Mouse (Mus musculus) heart, embryonic 15.5 days (tissue): ENCODE data around the gene Exoc1. TPM values are rescaled to one million over a fixed set of nuclear protein-coding genes. Genes with fewer than 3 reads are reported as not detected.

Experiments
- ATAC-seq: fragments of 200-750 bp; cut with Nextera tagmentation; replicated peaks from 2 replicates; pipeline ENCODE4 v1.8.0; 2017; ENCODE audit warnings: low read depth, moderate TSS enrichment; ENCODE audit not compliant: insufficient number of reproducible peaks, insufficient read depth, low FRiP score
- H3K27ac ChIP-seq: fragments of 300-500 bp; sonication (generic); 2 replicates; pipeline ENCODE4 v1.5.1; 2015; ENCODE audit warnings: mild to moderate bottlenecking, inconsistent platforms
- H3K27me3 ChIP-seq: fragments of 300-500 bp; sonication (generic); 2 replicates; pipeline ENCODE4 v1.6.1; 2015; ENCODE audit warnings: inconsistent platforms
- H3K36me3 ChIP-seq: fragments of 300-500 bp; sonication (generic); 2 replicates; pipeline ENCODE4 v1.6.1; 2015; ENCODE audit warnings: mild to moderate bottlenecking, inconsistent platforms
- H3K4me1 ChIP-seq: fragments of 300-500 bp; sonication (generic); replicated peaks from 2 replicates; pipeline ENCODE4 v1.6.1; 2015; ENCODE audit warnings: inconsistent platforms
- H3K4me2 ChIP-seq: fragments of 300-500 bp; sonication (generic); 2 replicates; pipeline ENCODE4 v1.6.1; 2015; ENCODE audit warnings: inconsistent platforms, mild to moderate bottlenecking, moderate library complexity
- H3K4me3 ChIP-seq: fragments of 300-500 bp; sonication (generic); 2 replicates; pipeline ENCODE4 v1.5.1; 2015; ENCODE audit warnings: mild to moderate bottlenecking, inconsistent platforms
- H3K9ac ChIP-seq: fragments of 300-500 bp; sonication (generic); 2 replicates; pipeline ENCODE4 v1.6.1; 2015; ENCODE audit warnings: mild to moderate bottlenecking, inconsistent platforms
- H3K9me3 ChIP-seq: fragments of 300-500 bp; sonication (generic); replicated peaks from 2 replicates; pipeline ENCODE4 v1.6.1; 2016; ENCODE audit warnings: inconsistent platforms
- WGBS: fragments of 180-500 bp; shearing (Covaris S2); methylation state at CpG from one replicate; pipeline ENCODE4 v1.1.7; 2015; ENCODE audit warnings: mixed read lengths; 5-methylcytosine and 5-hydroxymethylcytosine counted together
- polyA plus RNA-seq: library from polyadenylated mRNA; unstranded; fragments of >200 nt; fragmentation: Nextera tagmentation; extraction: Ambion mirVana; gene quantifications from 2 replicates; pipeline ENCODE4 v1.2.1, GENCODE M21; 2015

Exoc1 gene
- polyA plus RNA-seq, 1 experiment from 2014 or later: 19.0 TPM

GRCm38 (mm10) chr5:76540842-76541241, 11.7 kb downstream of the Exoc1 start:
- Histone ChIP-seq H3K36me3 (peaks cover 63% of the 10 kb centered on the region), H3K9me3 (no peaks in the 10 kb centered on the region), H3K27me3 (no peaks in the 10 kb centered on the region), H3K4me3 (no peak overlapping the region), H3K4me2 (no peak overlapping the region), H3K27ac (peak overlapping the region; percentile 34; the same call in 1 of the 2 replicates), H3K9ac (no peak overlapping the region), H3K4me1 (no peaks in the 10 kb centered on the region)
- ATAC-seq: no peak

DNA sequence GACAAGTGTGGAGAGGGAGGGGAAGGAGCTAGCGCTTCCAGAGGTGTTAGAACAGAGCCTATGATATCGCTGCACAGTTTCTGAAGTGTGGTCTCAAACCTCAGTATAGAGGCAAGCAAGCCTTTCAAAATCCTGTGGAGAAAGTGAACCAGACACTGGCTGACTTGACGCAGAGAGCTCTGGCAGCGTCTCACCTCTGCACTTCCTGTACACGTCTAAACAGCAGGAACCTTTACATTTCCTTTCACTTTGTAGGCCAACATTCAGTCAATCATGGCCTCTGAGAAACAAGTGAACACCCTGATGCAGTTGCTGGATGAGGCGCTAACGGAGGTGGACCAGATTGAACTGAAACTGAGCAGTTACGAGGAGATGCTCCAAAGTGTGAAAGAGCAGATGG, 14.1 kb downstream of the Exoc1 start:
- WGBS: 84% methylated on average over 8 of the region's 8 CpGs
- H3K4me3 ChIP-seq: no peak overlapping the region
- no peak overlapping the region for H3K27ac ChIP-seq
- H3K36me3 ChIP-seq: peaks cover 51% of the 10 kb centered on the region
- H3K9ac ChIP-seq: no peak overlapping the region
- H3K4me1 ChIP-seq: no peaks in the 10 kb centered on the region
- ATAC-seq: no peak
- H3K27me3 ChIP-seq: no peaks in the 10 kb centered on the region
- H3K9me3 ChIP-seq: no peaks in the 10 kb centered on the region
- no peak overlapping the region for H3K4me2 ChIP-seq

DNA sequence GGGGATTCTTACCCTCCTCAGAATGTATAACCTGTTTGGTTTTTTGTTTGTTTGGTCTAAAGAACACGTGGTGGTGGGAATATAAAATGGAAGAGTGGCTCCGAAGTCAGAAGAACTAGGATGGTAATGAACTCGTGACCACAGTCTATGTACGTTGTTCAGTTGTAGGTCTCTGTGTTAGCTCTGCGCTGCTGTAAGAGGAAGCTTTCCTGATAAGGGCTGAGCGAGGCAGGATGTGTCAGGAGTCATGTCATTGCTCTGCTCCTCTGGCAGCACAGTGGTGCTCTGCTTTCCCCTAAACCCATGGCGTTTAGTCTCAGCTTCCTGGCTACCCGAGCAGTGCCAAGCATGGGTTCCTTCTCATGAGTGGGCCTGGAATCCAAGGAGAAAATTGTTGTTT, 21.3 kb downstream of the Exoc1 start:
- ATAC-seq: no peak
- no peaks in the 10 kb centered on the region for H3K27me3 ChIP-seq
- H3K9ac ChIP-seq: no peak overlapping the region
- no peak overlapping the region for H3K27ac ChIP-seq
- H3K36me3 ChIP-seq: peaks cover 21% of the 10 kb centered on the region
- H3K4me2 ChIP-seq: no peak overlapping the region
- no peaks in the 10 kb centered on the region for H3K9me3 ChIP-seq
- H3K4me1 ChIP-seq: no peaks in the 10 kb centered on the region
- no peak overlapping the region for H3K4me3 ChIP-seq
- 62% methylated on average over 8 of the region's 8 CpGs for WGBS

- H3K9me3 ChIP-seq: no peaks in the 10 kb centered on the region
- WGBS: 39% methylated on average over 3 of the region's 3 CpGs
- H3K4me1 ChIP-seq: no peaks in the 10 kb centered on the region
- no peak overlapping the region for H3K4me2 ChIP-seq
- no peak overlapping the region for H3K4me3 ChIP-seq
- H3K36me3 ChIP-seq: peaks cover 62% of the 10 kb centered on the region
- no peak overlapping the region for H3K9ac ChIP-seq
- no peak for ATAC-seq
- H3K27ac ChIP-seq: no peak overlapping the region
- no peaks in the 10 kb centered on the region for H3K27me3 ChIP-seq
Measured at GRCm38 (mm10) chr5:76565321-76565720, 36.2 kb downstream of the Exoc1 start.

DNA sequence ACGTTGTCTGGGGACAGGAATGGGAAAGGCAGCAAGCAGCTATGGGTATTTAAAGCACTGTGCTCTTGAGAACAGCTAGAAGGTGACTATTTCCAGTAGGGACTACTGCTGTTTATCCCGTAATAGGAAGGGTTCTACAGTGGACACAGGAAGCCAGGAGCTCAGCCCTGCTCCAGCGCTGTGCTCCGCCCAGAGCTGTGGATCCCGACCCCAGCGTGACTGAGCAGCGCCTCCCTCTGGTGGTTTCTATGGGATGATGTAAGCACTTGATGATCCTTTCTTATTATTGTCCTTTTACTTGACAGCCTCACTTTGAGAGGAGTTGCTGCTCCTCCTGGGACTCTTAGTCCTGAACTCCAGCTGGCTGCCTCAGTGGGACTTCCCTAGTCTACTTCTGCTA, 45.1 kb downstream of the Exoc1 start:
- no peaks in the 10 kb centered on the region for H3K4me1 ChIP-seq
- no peaks in the 10 kb centered on the region for H3K27me3 ChIP-seq
- ATAC-seq: no peak
- peaks cover 17% of the 10 kb centered on the region for H3K36me3 ChIP-seq
- no peak overlapping the region for H3K4me2 ChIP-seq
- no peak overlapping the region for H3K4me3 ChIP-seq
- H3K9ac ChIP-seq: no peak overlapping the region
- H3K9me3 ChIP-seq: no peaks in the 10 kb centered on the region
- WGBS: 69% methylated on average over 7 of the region's 7 CpGs
- no peak overlapping the region for H3K27ac ChIP-seq

DNA sequence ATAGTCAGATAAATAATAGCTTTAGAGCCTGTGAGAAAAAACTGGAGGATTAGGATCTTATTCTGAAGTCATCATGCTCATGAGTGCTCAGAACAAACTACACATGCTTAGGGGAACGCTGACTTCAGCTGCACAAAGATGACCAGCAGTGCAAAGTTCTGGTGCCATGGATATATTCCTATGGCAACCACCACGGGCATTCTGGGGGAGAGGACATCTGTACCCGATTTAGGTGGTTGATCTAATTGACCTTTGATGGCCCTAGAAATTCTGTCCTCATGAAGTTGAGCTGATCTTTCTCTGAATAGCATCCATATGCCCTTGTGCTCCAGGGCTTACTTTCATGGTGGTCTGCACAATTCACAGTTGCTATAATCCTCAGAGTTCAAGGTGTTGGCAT, 47.9 kb downstream of the Exoc1 start:
- H3K4me1 ChIP-seq: no peaks in the 10 kb centered on the region
- ATAC-seq: no peak
- WGBS: 69% methylated on average over 3 of the region's 3 CpGs

DNA sequence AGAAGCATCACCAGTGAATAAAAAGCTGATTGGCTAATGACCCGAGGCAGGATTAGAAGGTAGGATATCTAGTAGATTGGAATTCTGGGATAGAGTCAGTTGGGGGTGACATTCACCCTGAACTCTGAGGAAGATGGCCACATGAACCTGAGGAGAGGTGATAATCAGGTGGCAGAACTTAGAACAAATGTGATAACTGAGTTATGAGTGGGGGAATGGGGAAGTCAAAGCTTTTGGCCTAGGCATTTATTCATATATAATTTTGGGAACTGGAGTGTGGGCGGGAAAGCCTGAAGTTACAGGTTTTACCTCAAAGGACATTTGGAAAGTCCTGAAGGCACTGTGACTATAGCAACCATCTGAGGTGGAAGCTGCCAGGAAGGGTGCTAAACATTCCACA, 56.3 kb downstream of the Exoc1 start:
- ATAC-seq: no peak
- no peaks in the 10 kb centered on the region for H3K36me3 ChIP-seq
- no peak overlapping the region for H3K27ac ChIP-seq
- no peaks in the 10 kb centered on the region for H3K27me3 ChIP-seq
- H3K4me3 ChIP-seq: no peak overlapping the region
- no peak overlapping the region for H3K9ac ChIP-seq
- no peaks in the 10 kb centered on the region for H3K9me3 ChIP-seq
- WGBS: 86% methylated on average over 2 of the region's 2 CpGs
- H3K4me1 ChIP-seq: peaks cover 7% of the 10 kb centered on the region
- H3K4me2 ChIP-seq: no peak overlapping the region

More for the DNA sequence above, 47.9 kb downstream of the Exoc1 start:
- no peaks in the 10 kb centered on the region for H3K36me3 ChIP-seq
- H3K9me3 ChIP-seq: no peaks in the 10 kb centered on the region
- H3K4me3 ChIP-seq: no peak overlapping the region
- no peaks in the 10 kb centered on the region for H3K27me3 ChIP-seq
- no peak overlapping the region for H3K9ac ChIP-seq
- no peak overlapping the region for H3K27ac ChIP-seq
- H3K4me2 ChIP-seq: no peak overlapping the region

GRCm38 (mm10) chr5:76588551-76589283, 59.6 kb downstream of the Exoc1 start, which contains the start of gene Cep135:
Gene Cep135 (plus strand): TSS chr5:76588698.
- Histone ChIP-seq H3K27ac (peak within 1 kb of the TSS; percentile 85), H3K9ac (peak within 1 kb of the TSS; percentile 82), H3K27me3 (no peaks in the 10 kb centered on the region), H3K9me3 (no peaks in the 10 kb centered on the region), H3K4me1 (peaks cover 7% of the 10 kb centered on the region), H3K36me3 (peaks cover 16% of the 10 kb centered on the region), H3K4me2 (peak within 1 kb of the TSS; percentile 71), H3K4me3 (peak within 1 kb of the TSS; percentile 82)
- WGBS: under 1% methylated on average over 92 of the region's 92 CpGs
- ATAC-seq: peak; percentile 96

DNA sequence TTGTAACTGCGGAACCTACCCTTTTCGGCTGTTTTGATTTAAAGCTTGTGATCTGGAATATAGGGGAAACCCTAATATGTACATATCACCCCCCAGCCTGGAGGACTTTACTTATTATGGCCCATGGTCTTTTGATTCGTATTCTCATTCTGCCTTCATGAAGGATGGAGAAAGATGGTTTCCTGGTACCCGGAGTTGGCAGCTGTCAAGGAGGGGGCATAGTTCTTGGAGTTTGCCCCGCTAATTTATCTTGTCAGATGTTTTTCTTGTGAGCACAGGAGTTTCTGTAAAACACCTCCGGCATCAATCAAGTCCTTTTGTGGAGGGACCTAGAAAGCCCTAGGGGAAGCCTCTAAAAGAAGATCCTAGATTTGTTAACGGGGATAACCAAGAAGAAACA, 60.2 kb downstream of the Exoc1 start:
- Histone ChIP-seq H3K4me2 (peak overlapping the region; percentile 71), H3K4me3 (peak overlapping the region; percentile 82), H3K27ac (peak overlapping the region; percentile 85), H3K36me3 (peaks cover 20% of the 10 kb centered on the region), H3K9me3 (no peaks in the 10 kb centered on the region), H3K4me1 (peaks cover 7% of the 10 kb centered on the region), H3K27me3 (no peaks in the 10 kb centered on the region), H3K9ac (peak overlapping the region; percentile 82)
- no peak for ATAC-seq
- 7% methylated on average over 7 of the region's 7 CpGs for WGBS

DNA sequence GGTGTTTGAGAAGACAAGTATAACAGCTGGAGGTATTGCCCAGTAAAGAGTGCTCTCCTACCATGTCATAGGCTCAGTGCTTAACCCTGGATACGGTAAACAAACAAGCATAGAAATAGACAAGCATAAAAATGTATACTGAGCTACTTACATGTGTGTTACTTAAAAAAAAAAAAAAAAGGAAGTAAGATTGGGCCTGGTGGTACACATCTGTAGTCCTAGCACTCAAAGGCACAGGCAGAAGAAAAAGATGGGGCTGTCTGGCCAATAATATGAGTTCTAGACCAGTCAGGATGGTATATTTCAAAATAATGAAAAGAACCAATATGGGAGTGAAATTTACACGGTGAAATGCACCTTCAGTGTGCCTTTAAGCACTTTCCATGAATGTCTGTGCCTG, 60.9 kb downstream of the Exoc1 start:
- Histone ChIP-seq H3K36me3 (peaks cover 27% of the 10 kb centered on the region), H3K4me3 (no peak overlapping the region), H3K4me2 (peak overlapping the region; percentile 71; the same call in 1 of the 2 replicates), H3K27me3 (no peaks in the 10 kb centered on the region), H3K27ac (no peak overlapping the region), H3K4me1 (peaks cover 7% of the 10 kb centered on the region), H3K9ac (no peak overlapping the region), H3K9me3 (no peaks in the 10 kb centered on the region)
- no peak for ATAC-seq
- WGBS: 89% methylated on average over 2 of the region's 2 CpGs

GRCm38 (mm10) chr5:76591885-76592284, 62.8 kb downstream of the Exoc1 start:
- no peak overlapping the region for H3K4me2 ChIP-seq
- H3K36me3 ChIP-seq: peaks cover 44% of the 10 kb centered on the region
- H3K27ac ChIP-seq: no peak overlapping the region
- H3K9ac ChIP-seq: no peak overlapping the region
- no peaks in the 10 kb centered on the region for H3K27me3 ChIP-seq
- H3K4me1 ChIP-seq: peaks cover 7% of the 10 kb centered on the region
- H3K9me3 ChIP-seq: no peaks in the 10 kb centered on the region
- no peak for ATAC-seq
- 49% methylated on average over 9 of the region's 9 CpGs for WGBS
- no peak overlapping the region for H3K4me3 ChIP-seq

- no peaks in the 10 kb centered on the region for H3K27me3 ChIP-seq
- H3K4me2 ChIP-seq: no peak overlapping the region
- WGBS: 91% methylated on average over 8 of the region's 8 CpGs
- no peak overlapping the region for H3K4me3 ChIP-seq
- H3K9ac ChIP-seq: no peak overlapping the region
- ATAC-seq: no peak
- H3K4me1 ChIP-seq: no peaks in the 10 kb centered on the region
- H3K9me3 ChIP-seq: no peaks in the 10 kb centered on the region
- H3K27ac ChIP-seq: no peak overlapping the region
- peaks cover 53% of the 10 kb centered on the region for H3K36me3 ChIP-seq
Measured at GRCm38 (mm10) chr5:76609702-76610370, 80.7 kb downstream of the Exoc1 start.
